Mouse (Mus musculus) midbrain, embryonic 16.5 days (tissue): ENCODE measurements around the gene Rnf43. TPM values are rescaled to one million over a fixed set of nuclear protein-coding genes. Genes with fewer than 3 reads are reported as not detected.
A peak's percentile ranks its signal among the peaks of the same experiment; 100 is the strongest.

Source experiments
- ATAC-seq: fragments of 200-750 bp; cut with Nextera tagmentation; 2 replicates; pipeline ENCODE4 v1.8.0; 2017; ENCODE audit warnings: moderate TSS enrichment
- H3K27ac ChIP-seq: fragments of 300-500 bp; sonication (generic); 2 replicates; pipeline ENCODE4 v1.5.1; 2014; ENCODE audit warnings: mild to moderate bottlenecking, low read length, mixed read lengths
- H3K27me3 ChIP-seq: fragments of 300-500 bp; sonication (generic); 2 replicates; pipeline ENCODE4 v1.6.1; 2014; ENCODE audit warnings: low read depth, low read length, mixed read lengths; ENCODE audit not compliant: control insufficient read depth, insufficient read depth
- H3K36me3 ChIP-seq: fragments of 300-500 bp; sonication (generic); 2 replicates; pipeline ENCODE4 v1.6.1; 2014; ENCODE audit warnings: mild to moderate bottlenecking, low read length, moderate library complexity, mixed read lengths; ENCODE audit not compliant: control insufficient read depth, insufficient read depth
- H3K4me1 ChIP-seq: fragments of 300-500 bp; sonication (generic); 2 replicates; pipeline ENCODE4 v1.6.1; 2014; ENCODE audit warnings: mild to moderate bottlenecking, low read length, mixed read lengths; ENCODE audit not compliant: control insufficient read depth, insufficient read depth
- H3K4me2 ChIP-seq: fragments of 300-500 bp; sonication (generic); 2 replicates; pipeline ENCODE4 v1.6.1; 2014; ENCODE audit warnings: mild to moderate bottlenecking, low read length, mixed read lengths
- H3K4me3 ChIP-seq: fragments of 300-500 bp; sonication (generic); 2 replicates; pipeline ENCODE4 v1.5.1; 2014; ENCODE audit warnings: low read depth, mild to moderate bottlenecking, low read length, moderate library complexity, mixed read lengths
- H3K9ac ChIP-seq: fragments of 300-500 bp; sonication (generic); 2 replicates; pipeline ENCODE4 v1.6.1; 2014; ENCODE audit warnings: low read depth, low read length, mixed read lengths
- H3K9me3 ChIP-seq: fragments of 300-500 bp; sonication (generic); replicated peaks from 2 replicates; pipeline ENCODE4 v1.6.1; 2014; ENCODE audit warnings: mild to moderate bottlenecking, low read length, mixed read lengths; ENCODE audit not compliant: control insufficient read depth, poor library complexity, severe bottlenecking
- WGBS: fragments of 180-500 bp; shearing (Covaris S2); extraction: QIAGEN DNeasy Blood & Tissue Kit; methylation state at CpG from one replicate; pipeline ENCODE4 v1.1.7; 2014; 5-methylcytosine and 5-hydroxymethylcytosine counted together
- polyA plus RNA-seq: library from polyadenylated mRNA; unstranded; fragments of >200 nt; fragmentation: Nextera tagmentation; extraction: Ambion mirVana; gene quantifications from 2 replicates; pipeline ENCODE4 v1.2.1, GENCODE M21; 2015

The Rnf43 gene
- 0.68 and 1.4 TPM in 2 replicates for polyA plus RNA-seq

- peak; percentile 67; the same call in 1 of the 2 replicates for ATAC-seq
- H3K9ac ChIP-seq = no peak within 1 kb of the TSS; the same call in 1 of the 2 replicates
- no peaks in the 10 kb centered on the region for H3K36me3 ChIP-seq
- H3K27me3 ChIP-seq = peaks cover 4% of the 10 kb centered on the region; the same call in 1 of the 2 replicates
- under 1% methylated on average over 8 of the region's 8 CpGs for WGBS
- H3K27ac ChIP-seq = no peak within 1 kb of the TSS
- peak within 1 kb of the TSS; percentile 39 for H3K4me3 ChIP-seq
- H3K4me1 ChIP-seq = peaks cover 8% of the 10 kb centered on the region
- H3K9me3 ChIP-seq = no peaks in the 10 kb centered on the region
- H3K4me2 ChIP-seq = peak within 1 kb of the TSS; percentile 81
Observed at GRCm38 (mm10) chr11:87662407-87662806, at the start of gene Rnf43. Rnf43 (plus strand) TSS chr11:87662722.

- H3K9me3 ChIP-seq = no peaks in the 10 kb centered on the region; the same call in 1 of the 2 replicates
- H3K27ac ChIP-seq = no peak overlapping the region
- no peak overlapping the region for H3K4me3 ChIP-seq
- H3K27me3 ChIP-seq = no peaks in the 10 kb centered on the region
- H3K4me2 ChIP-seq = no peak overlapping the region
- H3K4me1 ChIP-seq = no peaks in the 10 kb centered on the region
- WGBS = 94% methylated on average over 7 of the region's 7 CpGs
- no peak for ATAC-seq
- no peak overlapping the region for H3K9ac ChIP-seq
- H3K36me3 ChIP-seq = peaks cover 70% of the 10 kb centered on the region
Observed at GRCm38 (mm10) chr11:87613972-87614371, 48.5 kb upstream of the Rnf43 start.

- Histone ChIP-seq H3K27ac (no peak overlapping the region), H3K4me3 (no peak overlapping the region), H3K27me3 (no peaks in the 10 kb centered on the region), H3K4me2 (no peak overlapping the region), H3K9me3 (no peaks in the 10 kb centered on the region; the same call in 1 of the 2 replicates), H3K4me1 (no peaks in the 10 kb centered on the region), H3K36me3 (peaks cover 65% of the 10 kb centered on the region), H3K9ac (no peak overlapping the region)
- 94% methylated on average over 5 of the region's 5 CpGs for WGBS
- no peak for ATAC-seq
Observed at GRCm38 (mm10) chr11:87615551-87615950, 47.0 kb upstream of the Rnf43 start.

- H3K9ac ChIP-seq = no peak overlapping the region
- H3K27ac ChIP-seq = no peak overlapping the region
- no peaks in the 10 kb centered on the region for H3K27me3 ChIP-seq
- no peak for ATAC-seq
- no peak overlapping the region for H3K4me2 ChIP-seq
- H3K36me3 ChIP-seq = peaks cover 61% of the 10 kb centered on the region
- no peak overlapping the region for H3K4me3 ChIP-seq
- WGBS = 98% methylated on average over 2 of the region's 2 CpGs
- H3K9me3 ChIP-seq = no peaks in the 10 kb centered on the region; the same call in 1 of the 2 replicates
- H3K4me1 ChIP-seq = no peaks in the 10 kb centered on the region
Observed at GRCm38 (mm10) chr11:87615952-87616351, 46.6 kb upstream of the Rnf43 start.

GRCm38 (mm10) chr11:87616790-87617474 lies 45.6 kb upstream of the Rnf43 start, which contains the start of gene Hsf5:
Hsf5 (plus strand) TSS chr11:87617164.
- 92% methylated on average over 56 of the region's 69 CpGs for WGBS
- Histone ChIP-seq H3K9ac (no peak within 1 kb of the TSS), H3K9me3 (no peaks in the 10 kb centered on the region; the same call in 1 of the 2 replicates), H3K27ac (no peak within 1 kb of the TSS), H3K4me2 (no peak within 1 kb of the TSS), H3K27me3 (no peaks in the 10 kb centered on the region), H3K4me3 (no peak within 1 kb of the TSS), H3K4me1 (no peaks in the 10 kb centered on the region), H3K36me3 (peaks cover 52% of the 10 kb centered on the region)
- no peak for ATAC-seq

GRCm38 (mm10) chr11:87617606-87618005 lies 44.9 kb upstream of the Rnf43 start:
- Histone ChIP-seq H3K9me3 (no peaks in the 10 kb centered on the region; the same call in 1 of the 2 replicates), H3K4me3 (no peak overlapping the region), H3K9ac (no peak overlapping the region), H3K4me1 (no peaks in the 10 kb centered on the region), H3K27ac (no peak overlapping the region), H3K36me3 (peaks cover 46% of the 10 kb centered on the region), H3K27me3 (no peaks in the 10 kb centered on the region), H3K4me2 (no peak overlapping the region)
- 94% methylated on average over 31 of the region's 32 CpGs for WGBS
- no peak for ATAC-seq

- Histone ChIP-seq H3K4me2 (no peak overlapping the region), H3K36me3 (peaks cover 14% of the 10 kb centered on the region; the same call in 1 of the 2 replicates), H3K4me3 (no peak overlapping the region), H3K27ac (no peak overlapping the region), H3K9me3 (no peaks in the 10 kb centered on the region), H3K9ac (no peak overlapping the region), H3K4me1 (no peaks in the 10 kb centered on the region), H3K27me3 (no peaks in the 10 kb centered on the region)
- 87% methylated on average over 4 of the region's 4 CpGs for WGBS
- no peak for ATAC-seq
Observed at GRCm38 (mm10) chr11:87623160-87623559, 39.4 kb upstream of the Rnf43 start.

GRCm38 (mm10) chr11:87629859-87630258 lies 32.7 kb upstream of the Rnf43 start:
- 33% methylated on average over 10 of the region's 10 CpGs for WGBS
- no peaks in the 10 kb centered on the region; the same call in 1 of the 2 replicates for H3K36me3 ChIP-seq
- no peak overlapping the region for H3K27ac ChIP-seq
- no peak overlapping the region for H3K4me2 ChIP-seq
- H3K4me1 ChIP-seq = no peaks in the 10 kb centered on the region
- no peaks in the 10 kb centered on the region for H3K9me3 ChIP-seq
- no peak overlapping the region for H3K9ac ChIP-seq
- ATAC-seq = no peak
- H3K4me3 ChIP-seq = no peak overlapping the region
- H3K27me3 ChIP-seq = no peaks in the 10 kb centered on the region

- H3K27ac ChIP-seq = no peak overlapping the region
- peak overlapping the region; percentile 43 for H3K4me3 ChIP-seq
- peak overlapping the region; percentile 80 for H3K4me2 ChIP-seq
- no peak for ATAC-seq
- H3K9me3 ChIP-seq = no peaks in the 10 kb centered on the region
- WGBS = 11% methylated on average over 2 of the region's 2 CpGs
- H3K27me3 ChIP-seq = no peaks in the 10 kb centered on the region
- H3K9ac ChIP-seq = peak overlapping the region; percentile 77
- peaks cover 6% of the 10 kb centered on the region; the same call in 1 of the 2 replicates for H3K36me3 ChIP-seq
- H3K4me1 ChIP-seq = peaks cover 7% of the 10 kb centered on the region
Observed at GRCm38 (mm10) chr11:87638793-87639192, 23.7 kb upstream of the Rnf43 start.
